Mouse (Mus musculus) MEL (cell line): ENCODE measurements around the gene Ptx4. TPM values are rescaled to one million over a fixed set of nuclear protein-coding genes. Genes with fewer than 3 reads are reported as not detected.
A peak's percentile ranks its signal among the peaks of the same experiment; 100 is the strongest.

ENCODE experiments used
- DNase-seq: peaks from one replicate; pipeline ENCODE4 v3.0.0; 2011; ENCODE audit warnings: low read depth, low spot score
- H3K27ac ChIP-seq: 2 replicates; pipeline ENCODE4 v1.5.1; 2012; ENCODE audit warnings: low read depth, mild to moderate bottlenecking, control low read depth, low read length, moderate library complexity; ENCODE audit not compliant: control insufficient read depth
- H3K27me3 ChIP-seq, 2 experiments: fragments of 150-350 bp in 1 of 2; sonication (generic) in 1 of 2; 2 replicates each; pipeline ENCODE4 v1.6.1; 2012; ENCODE audit warnings: low read length in 2 of 2, mild to moderate bottlenecking in 2 of 2, improper control_type of control experiment in 1 of 2, moderate library complexity in 1 of 2; ENCODE audit not compliant: insufficient read depth in 2 of 2, control insufficient read depth in 1 of 2
- H3K36me3 ChIP-seq, 2 experiments: 2 replicates each; pipeline ENCODE4 v1.6.1; 2012 to 2014; ENCODE audit warnings: low read length in 2 of 2, improper control_type of control experiment in 1 of 2, inconsistent platforms in 1 of 2, mild to moderate bottlenecking in 1 of 2; ENCODE audit not compliant: insufficient read depth in 2 of 2, control insufficient read depth in 1 of 2
- H3K4me1 ChIP-seq, 2 experiments: fragments of 150-350 bp in 1 of 2; sonication (generic) in 1 of 2; 2 replicates each; pipeline ENCODE4 v1.6.1; 2012; ENCODE audit warnings: low read length in 2 of 2, improper control_type of control experiment in 1 of 2, mild to moderate bottlenecking in 1 of 2; ENCODE audit not compliant: insufficient read depth in 2 of 2, control insufficient read depth in 1 of 2
- H3K4me3 ChIP-seq, 2 experiments: fragments of 150-350 bp in 1 of 2; sonication (generic) in 1 of 2; 2 replicates each; pipeline ENCODE4 v1.5.1; 2012; ENCODE audit warnings: low read depth in 2 of 2, low read length in 2 of 2, mild to moderate bottlenecking in 2 of 2, moderate library complexity in 2 of 2, control low read depth in 1 of 2, improper control_type of control experiment in 1 of 2; ENCODE audit not compliant: control insufficient read depth in 1 of 2, insufficient read depth in 1 of 2
- H3K79me2 ChIP-seq: 2 replicates; pipeline ENCODE4 v1.6.1; 2012; ENCODE audit warnings: mild to moderate bottlenecking, low read length, moderate library complexity; ENCODE audit not compliant: control insufficient read depth, poor library complexity, insufficient read depth
- H3K9ac ChIP-seq: 2 replicates; pipeline ENCODE4 v1.6.1; 2012; ENCODE audit warnings: low read depth, mild to moderate bottlenecking, control low read depth, low read length, moderate library complexity; ENCODE audit not compliant: control insufficient read depth, poor library complexity, severe bottlenecking
- H3K9me3 ChIP-seq: fragments of 150-350 bp; sonication (generic); replicated peaks from 2 replicates; pipeline ENCODE4 v1.6.1; 2012; ENCODE audit warnings: mild to moderate bottlenecking, low read length, improper control_type of control experiment, moderate library complexity; ENCODE audit not compliant: insufficient read depth
- CTCF ChIP-seq, 3 experiments: IDR thresholded peaks in 2 of 3; conservative IDR thresholded peaks in 1 of 3; 2 replicates each; pipeline ENCODE4 v1.5.1; 2011 to 2012; ENCODE audit warnings: low read length in 3 of 3, low read depth in 2 of 3, mild to moderate bottlenecking in 2 of 3, improper control_type of control experiment in 1 of 3, inconsistent platforms in 1 of 3, mixed read lengths in 1 of 3, moderate library complexity in 1 of 3; ENCODE audit not compliant: control insufficient read depth in 1 of 3, insufficient read depth in 1 of 3, poor library complexity in 1 of 3, severe bottlenecking in 1 of 3
- E2F4 ChIP-seq: IDR thresholded peaks from 2 replicates; pipeline ENCODE4 v1.6.1; 2011; ENCODE audit warnings: low read depth, low read length, improper control_type of control experiment, borderline replicate concordance
- EP300 ChIP-seq, 2 experiments: IDR thresholded peaks; 2 replicates each; pipeline ENCODE4 v1.6.1; 2011; ENCODE audit warnings: improper control_type of control experiment in 2 of 2, low read length in 2 of 2, low read depth in 1 of 2, mild to moderate bottlenecking in 1 of 2
- GABPA ChIP-seq: IDR thresholded peaks from 2 replicates; pipeline ENCODE4 v1.6.1; 2012; ENCODE audit warnings: low read depth, mild to moderate bottlenecking, inconsistent platforms, low read length, improper control_type of control experiment, moderate library complexity
- KAT2A ChIP-seq: conservative IDR thresholded peaks from 2 replicates; pipeline ENCODE4 v1.6.1; 2012; ENCODE audit warnings: low read depth, low read length, improper control_type of control experiment, inconsistent platforms
- MAFK ChIP-seq: IDR thresholded peaks from 2 replicates; pipeline ENCODE4 v1.6.1; 2011; ENCODE audit warnings: low read depth, mild to moderate bottlenecking, low read length, improper control_type of control experiment, borderline replicate concordance
- MAZ ChIP-seq: IDR thresholded peaks from 2 replicates; pipeline ENCODE4 v1.6.1; 2012; ENCODE audit warnings: low read depth, mild to moderate bottlenecking, inconsistent platforms, low read length, improper control_type of control experiment
- MYC ChIP-seq: IDR thresholded peaks from 2 replicates; pipeline ENCODE4 v1.6.1; 2011; ENCODE audit warnings: low read depth, mild to moderate bottlenecking, low read length, improper control_type of control experiment, moderate library complexity
- NELFE ChIP-seq: IDR thresholded peaks from 2 replicates; pipeline ENCODE4 v1.6.1; 2011; ENCODE audit warnings: low read depth, low read length, improper control_type of control experiment
- POLR2AphosphoS5 ChIP-seq: IDR thresholded peaks from 2 replicates; pipeline ENCODE4 v1.6.1; 2012; ENCODE audit warnings: low read depth, borderline replicate concordance, mild to moderate bottlenecking, inconsistent platforms, low read length, moderate library complexity, mixed read lengths
- RAD21 ChIP-seq: IDR thresholded peaks from 2 replicates; pipeline ENCODE4 v1.6.1; 2011; ENCODE audit warnings: mild to moderate bottlenecking, low read depth, low read length, improper control_type of control experiment
- SIN3A ChIP-seq: IDR thresholded peaks from 2 replicates; pipeline ENCODE4 v1.6.1; 2012; ENCODE audit warnings: low read length, improper control_type of control experiment, inconsistent platforms
- SMC3 ChIP-seq: IDR thresholded peaks from 2 replicates; pipeline ENCODE4 v1.6.1; 2011; ENCODE audit warnings: low read depth, low read length, improper control_type of control experiment
- TBP ChIP-seq: IDR thresholded peaks from 2 replicates; pipeline ENCODE4 v1.8.0; 2011; ENCODE audit warnings: low read depth, low read length, improper control_type of control experiment
- TCF12 ChIP-seq: IDR thresholded peaks from 2 replicates; pipeline ENCODE4 v1.6.1; 2014; ENCODE audit warnings: low read depth, mild to moderate bottlenecking, inconsistent platforms, low read length, improper control_type of control experiment, moderate library complexity
- USF2 ChIP-seq, 2 experiments: IDR thresholded peaks; 2 replicates each; pipeline ENCODE4 v1.6.1; 2011 to 2012; ENCODE audit warnings: improper control_type of control experiment in 2 of 2, low read length in 2 of 2, borderline replicate concordance in 1 of 2, inconsistent platforms in 1 of 2, low read depth in 1 of 2, mild to moderate bottlenecking in 1 of 2; ENCODE audit not compliant: insufficient read depth in 1 of 2
- ZKSCAN1 ChIP-seq: IDR thresholded peaks from 2 replicates; pipeline ENCODE4 v1.6.1; 2012; ENCODE audit warnings: low read depth, mild to moderate bottlenecking, inconsistent platforms, low read length, improper control_type of control experiment, moderate library complexity
- ZMIZ1 ChIP-seq: IDR thresholded peaks from 2 replicates; pipeline ENCODE4 v1.6.1; 2012; ENCODE audit warnings: low read depth, mild to moderate bottlenecking, inconsistent platforms, low read length, improper control_type of control experiment, moderate library complexity
- ZNF384 ChIP-seq: IDR thresholded peaks from 2 replicates; pipeline ENCODE4 v1.6.1; 2012; ENCODE audit warnings: low read depth, mild to moderate bottlenecking, inconsistent platforms, low read length, improper control_type of control experiment
- polyA plus RNA-seq, 2 experiments: library from polyadenylated mRNA; stranded (reverse) in 1 of 2; unstranded in 1 of 2; fragments of >175 nt in 1 of 2; fragments of >200 nt in 1 of 2; gene quantifications; 2 replicates each; pipeline versions ENCODE4 v1.2.1 to v1.2.4; 2012; ENCODE audit warnings: low replicate concordance in 2 of 2, low read depth in 1 of 2; ENCODE audit not compliant: insufficient read length in 2 of 2, insufficient read depth in 1 of 2, missing spikeins in 1 of 2
- total RNA-seq: library from RNA; depleted of rRNA; stranded (reverse); fragments of 300-350 nt; gene quantifications from 2 replicates; pipeline ENCODE4 v1.2.3, GENCODE M21; 2012

Ptx4 gene
- total and polyA plus RNA-seq, 3 experiments, result not detected

DNA sequence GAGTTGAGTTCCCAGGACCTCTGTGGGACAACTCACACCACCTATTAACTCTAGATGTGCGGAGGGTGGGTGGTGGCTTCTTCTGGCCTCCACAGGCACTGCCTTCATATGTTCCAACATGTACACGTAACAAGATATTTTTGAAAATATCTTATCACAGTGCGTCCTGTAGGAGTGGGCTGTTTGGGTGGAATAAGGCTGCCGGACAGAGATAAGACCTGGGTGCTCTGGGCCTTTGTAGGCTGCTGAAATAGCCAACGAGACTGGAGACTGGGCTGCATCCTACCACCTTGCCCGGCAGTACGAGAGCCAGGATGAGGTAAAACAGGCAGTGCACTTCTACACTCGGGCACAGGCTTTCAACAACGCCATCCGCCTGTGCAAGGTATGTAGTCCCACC is 31.4 kb upstream of the Ptx4 start:
- TF ChIP-seq SIN3A, result no peak
- TF ChIP-seq POLR2AphosphoS5, result no peak
- TF ChIP-seq KAT2A, result no peak
- no peak for TF ChIP-seq TBP
- no peak for TF ChIP-seq MAFK
- peak; percentile 29 for TF ChIP-seq SMC3
- no peak for TF ChIP-seq E2F4
- TF ChIP-seq RAD21, result peak; percentile 34
- TF ChIP-seq CTCF (IDR thresholded peaks at IDR 0.05 in 2 of 3, conservative IDR thresholded peaks at IDR 0.05 in 1 of 3; ENCODE audit: control insufficient read depth in 1 of 3, insufficient read depth in 1 of 3, low read depth in 2 of 3, low read length in 3 of 3, poor library complexity in 1 of 3, severe bottlenecking in 1 of 3), result peak in 1 of 3 experiments; percentile 31; a peak in 2 of 6 replicates
- TF ChIP-seq EP300 (IDR thresholded peaks at IDR 0.05; ENCODE audit: low read depth in 1 of 2, low read length in 2 of 2), result no peak
- TF ChIP-seq GABPA, result no peak
- no peak for TF ChIP-seq USF2 (IDR thresholded peaks at IDR 0.05; ENCODE audit: borderline replicate concordance in 1 of 2, insufficient read depth in 1 of 2, low read depth in 1 of 2, low read length in 2 of 2)
- TF ChIP-seq TCF12, result no peak
- Histone ChIP-seq H3K9me3 (no peaks in the 10 kb centered on the region), H3K27ac (no peak overlapping the region), H3K4me1 (no peaks in the 10 kb centered on the region; a peak in 1 of 4 replicates), H3K9ac (no peak overlapping the region), H3K36me3 (no peaks in the 10 kb centered on the region), H3K79me2 (no peaks in the 10 kb centered on the region), H3K4me3 (no peak overlapping the region), H3K27me3 (no peaks in the 10 kb centered on the region)
- no peak for DNase-seq

GRCm38 (mm10) chr17:25090450-25090849 is 30.1 kb upstream of the Ptx4 start:
- H3K36me3 ChIP-seq, result no peaks in the 10 kb centered on the region
- H3K4me3 ChIP-seq, result no peak overlapping the region
- no peak for DNase-seq
- no peak overlapping the region for H3K9ac ChIP-seq
- H3K27me3 ChIP-seq, result no peaks in the 10 kb centered on the region
- no peaks in the 10 kb centered on the region; a peak in 1 of 4 replicates for H3K4me1 ChIP-seq
- no peaks in the 10 kb centered on the region for H3K9me3 ChIP-seq
- TF ChIP-seq CTCF (IDR thresholded peaks at IDR 0.05 in 2 of 3, conservative IDR thresholded peaks at IDR 0.05 in 1 of 3; ENCODE audit: control insufficient read depth in 1 of 3, insufficient read depth in 1 of 3, low read depth in 2 of 3, low read length in 3 of 3, poor library complexity in 1 of 3, severe bottlenecking in 1 of 3), result no peak
- TF ChIP-seq ZKSCAN1, result no peak
- TF ChIP-seq ZMIZ1, result no peak
- TF ChIP-seq SIN3A, result no peak
- no peak for TF ChIP-seq MAFK
- TF ChIP-seq NELFE, result no peak
- TF ChIP-seq SMC3, result no peak
- no peak for TF ChIP-seq TCF12
- TF ChIP-seq MYC, result no peak
- no peak for TF ChIP-seq MAZ
- no peak for TF ChIP-seq E2F4
- TF ChIP-seq KAT2A, result no peak
- TF ChIP-seq EP300 (IDR thresholded peaks at IDR 0.05; ENCODE audit: low read depth in 1 of 2, low read length in 2 of 2), result no peak
- no peak for TF ChIP-seq ZNF384
- no peaks in the 10 kb centered on the region for H3K79me2 ChIP-seq
- no peak overlapping the region for H3K27ac ChIP-seq
